Mouse (Mus musculus) MEL (cell line): ENCODE data around the gene Nr2c2ap.

Experiments
- BHLHE40 ChIP-seq: IDR thresholded peaks from 2 replicates; pipeline ENCODE4 v1.6.1; 2012; ENCODE audit warnings: low read depth, mild to moderate bottlenecking, inconsistent platforms, low read length, improper control_type of control experiment, borderline replicate concordance
- CTCF ChIP-seq, 3 experiments: IDR thresholded peaks in 2 of 3; conservative IDR thresholded peaks in 1 of 3; 2 replicates each; pipeline ENCODE4 v1.5.1; 2011 to 2012; ENCODE audit warnings: low read length in 3 of 3, low read depth in 2 of 3, mild to moderate bottlenecking in 2 of 3, improper control_type of control experiment in 1 of 3, inconsistent platforms in 1 of 3, mixed read lengths in 1 of 3, moderate library complexity in 1 of 3; ENCODE audit not compliant: control insufficient read depth in 1 of 3, insufficient read depth in 1 of 3, poor library complexity in 1 of 3, severe bottlenecking in 1 of 3
- GABPA ChIP-seq: IDR thresholded peaks from 2 replicates; pipeline ENCODE4 v1.6.1; 2012; ENCODE audit warnings: low read depth, mild to moderate bottlenecking, inconsistent platforms, low read length, improper control_type of control experiment, moderate library complexity
- SIN3A ChIP-seq: IDR thresholded peaks from 2 replicates; pipeline ENCODE4 v1.6.1; 2012; ENCODE audit warnings: low read length, improper control_type of control experiment, inconsistent platforms

GRCm38 (mm10) chr8:70181903-70182252 is 50.7 kb downstream of the Nr2c2ap start:
- TF ChIP-seq BHLHE40 (no peak), CTCF (IDR thresholded peaks at IDR 0.05 in 2 of 3, conservative IDR thresholded peaks at IDR 0.05 in 1 of 3; ENCODE audit: control insufficient read depth in 1 of 3, insufficient read depth in 1 of 3, low read depth in 2 of 3, low read length in 3 of 3, poor library complexity in 1 of 3, severe bottlenecking in 1 of 3) (no peak), GABPA (no peak), SIN3A (no peak)
